Mouse (Mus musculus) kidney, adult 9 months (tissue): ENCODE data around the gene Msi2.

Experiments
- DNase-seq: peaks from one replicate; pipeline ENCODE4 v3.0.0; 2022

Gene Msi2

DNA sequence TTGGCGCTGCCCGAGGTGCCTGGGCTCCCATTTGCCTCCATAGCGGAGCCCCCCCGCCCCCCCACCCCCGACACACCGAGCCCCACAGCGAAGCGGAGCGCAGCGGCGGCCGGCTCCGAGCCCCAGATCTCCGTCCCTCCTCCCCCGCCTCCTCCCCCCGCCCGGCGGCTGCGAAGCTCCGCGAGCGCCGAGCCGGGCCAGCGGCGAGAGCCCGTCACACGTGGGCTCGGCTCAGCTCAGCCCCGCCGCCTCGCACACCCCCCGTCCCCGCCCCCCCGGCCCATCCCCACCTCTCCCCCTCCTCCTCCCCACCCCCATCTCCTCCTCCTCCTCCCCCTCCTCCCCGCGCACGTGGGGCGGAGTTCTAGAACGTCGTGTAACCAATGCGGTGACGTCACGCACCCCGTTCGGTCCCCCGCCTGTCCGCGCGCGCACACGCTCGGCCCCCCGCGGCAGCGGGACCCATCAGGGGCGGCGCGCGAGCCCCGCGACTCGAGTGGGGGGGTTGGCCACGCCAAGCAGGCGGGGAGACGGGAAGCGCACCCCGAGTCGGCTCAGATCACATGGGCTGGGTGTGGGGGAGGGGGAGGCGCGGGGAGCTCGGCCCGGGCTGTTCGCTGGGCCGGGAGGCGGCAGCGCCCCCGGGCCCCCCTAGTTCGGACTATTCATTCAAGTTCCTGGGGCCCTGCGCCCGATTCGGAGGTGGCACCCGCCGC, at the start of gene Msi2:
TSS of gene Msi2 (minus strand) at position 464 of the 716 bp plus-strand sequence.
- peak; percentile 90 for DNase-seq

DNA sequence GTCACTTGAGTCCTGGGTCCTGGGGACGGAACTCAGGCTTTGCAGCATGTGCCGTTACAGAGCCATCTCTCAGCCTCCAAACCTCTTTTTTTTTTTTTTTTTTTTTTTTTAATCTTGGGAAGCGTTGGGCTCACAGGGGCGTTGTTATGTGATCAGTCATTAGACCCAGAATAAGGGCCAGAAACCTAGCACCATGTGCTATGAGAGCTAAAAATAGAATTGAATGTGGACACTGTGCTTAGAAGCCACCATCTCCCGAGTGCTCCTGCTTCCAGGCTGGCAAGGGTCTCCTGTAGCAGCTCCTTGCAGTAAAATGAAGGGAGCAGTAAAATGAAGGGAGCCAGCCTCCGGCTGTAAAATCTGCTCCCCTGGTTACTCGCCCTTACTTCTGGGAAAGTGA, 47.3 kb upstream of the Msi2 start:
- no peak for DNase-seq

DNA sequence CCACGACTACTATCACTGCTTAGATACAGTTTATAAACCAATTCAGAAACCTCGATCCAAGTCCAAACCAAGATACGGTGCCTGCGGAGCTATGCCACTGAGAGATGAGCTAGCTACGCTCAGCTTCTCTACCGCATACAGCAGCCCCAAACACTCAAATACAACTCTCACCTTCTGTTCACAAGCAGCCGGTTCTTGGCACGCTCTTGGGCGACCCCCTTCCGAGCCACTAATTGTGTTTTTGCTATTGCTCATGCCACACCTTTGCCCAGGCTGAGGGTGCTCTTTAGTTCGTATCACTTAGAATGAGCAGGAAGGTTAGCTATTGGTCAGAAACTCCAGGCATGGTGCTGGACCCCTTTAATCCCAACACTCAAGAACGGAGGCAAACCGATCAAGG, 45.1 kb upstream of the Msi2 start:
- no peak for DNase-seq

DNA sequence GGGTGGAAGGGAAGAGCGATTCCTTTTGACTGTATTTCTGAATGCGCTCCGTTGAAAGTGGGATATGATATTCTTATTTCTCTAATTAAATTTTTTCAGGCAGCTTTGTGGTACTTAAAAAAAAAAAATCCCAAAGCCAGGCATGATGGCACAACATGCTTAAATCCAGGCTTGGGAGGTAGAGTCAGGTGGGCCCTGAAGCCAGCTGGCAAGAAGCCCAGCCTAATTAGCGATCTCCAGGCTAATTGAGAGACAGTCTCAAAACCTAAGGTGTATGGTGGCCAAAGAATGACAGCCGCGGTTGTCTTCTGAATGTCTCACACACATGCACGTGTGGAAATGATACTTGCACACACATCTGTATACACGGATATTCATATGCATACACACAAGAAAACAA, 41.2 kb upstream of the Msi2 start:
- no peak for DNase-seq

DNA sequence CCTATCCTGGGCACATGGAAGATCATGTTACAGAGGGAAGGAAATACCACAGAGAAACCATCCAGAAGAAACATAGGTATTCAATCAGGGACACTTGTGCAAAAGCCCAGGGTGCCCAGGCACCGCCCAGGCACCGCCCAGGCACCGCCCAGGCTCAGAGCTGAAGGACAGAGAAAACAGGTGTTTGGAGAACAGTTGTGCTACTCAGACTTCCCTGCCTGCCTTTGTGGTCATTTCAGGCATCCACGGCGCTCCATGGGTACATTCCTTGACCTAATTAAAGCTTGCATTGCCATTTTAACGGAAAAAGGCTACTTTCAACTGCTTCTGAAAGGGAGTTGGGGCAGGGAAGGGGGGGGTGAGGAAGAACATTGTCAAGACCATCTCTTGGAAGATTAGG, 40.1 kb upstream of the Msi2 start:
- no peak for DNase-seq

DNA sequence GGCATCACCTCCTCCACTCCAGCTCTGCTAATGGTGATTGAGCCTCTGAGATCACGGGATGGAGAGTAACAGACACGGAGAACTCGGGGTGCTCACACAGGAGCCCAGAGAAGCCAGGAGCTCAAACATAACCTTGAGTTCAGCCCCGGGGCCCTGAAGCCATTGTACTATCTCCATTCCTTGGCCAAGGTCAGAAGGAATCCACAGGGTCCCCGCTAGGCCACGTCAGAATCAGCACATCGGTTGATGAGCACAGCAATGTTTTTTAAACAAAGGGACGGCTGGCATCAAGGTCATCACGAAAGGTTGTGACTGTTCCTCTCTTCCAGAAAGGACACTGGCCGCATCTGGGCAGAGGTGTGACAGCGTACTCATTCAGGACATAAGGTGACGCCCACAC, 27.0 kb upstream of the Msi2 start:
- no peak for DNase-seq

DNA sequence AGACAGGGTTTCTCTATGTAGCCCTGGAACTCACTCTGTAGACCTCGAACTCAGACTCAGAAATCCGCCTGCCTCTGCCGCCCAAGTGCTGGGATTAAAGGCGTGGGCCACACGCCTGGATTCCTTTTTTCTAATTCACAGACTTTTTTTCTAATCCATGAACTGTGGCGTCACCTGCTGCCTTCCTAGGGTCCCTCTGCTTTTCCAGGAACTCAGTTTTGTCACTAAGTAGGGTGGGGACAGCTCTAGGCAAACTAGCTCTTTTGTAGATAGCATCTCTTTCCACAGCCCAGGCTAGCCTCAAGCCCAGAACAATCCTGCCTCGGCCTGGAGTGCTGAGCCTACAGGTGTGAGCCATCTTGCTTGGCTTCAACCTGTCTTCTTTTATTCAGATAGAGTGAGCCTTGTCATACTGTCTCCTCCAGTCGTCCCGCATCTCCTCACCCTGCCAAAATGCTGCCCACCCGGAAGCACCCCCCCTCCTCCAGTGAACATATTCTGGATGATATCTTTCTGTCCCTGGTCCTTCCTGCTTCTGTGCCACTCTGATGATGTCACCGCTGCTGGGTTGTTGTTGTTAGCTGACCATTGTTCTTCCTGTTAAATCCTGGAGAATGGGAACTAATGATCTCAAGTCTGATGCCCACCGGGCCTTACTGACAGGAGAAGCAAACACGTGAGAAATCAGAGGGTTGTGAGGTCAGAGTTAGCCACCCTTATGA, 21.4 kb upstream of the Msi2 start:
- no peak for DNase-seq

DNA sequence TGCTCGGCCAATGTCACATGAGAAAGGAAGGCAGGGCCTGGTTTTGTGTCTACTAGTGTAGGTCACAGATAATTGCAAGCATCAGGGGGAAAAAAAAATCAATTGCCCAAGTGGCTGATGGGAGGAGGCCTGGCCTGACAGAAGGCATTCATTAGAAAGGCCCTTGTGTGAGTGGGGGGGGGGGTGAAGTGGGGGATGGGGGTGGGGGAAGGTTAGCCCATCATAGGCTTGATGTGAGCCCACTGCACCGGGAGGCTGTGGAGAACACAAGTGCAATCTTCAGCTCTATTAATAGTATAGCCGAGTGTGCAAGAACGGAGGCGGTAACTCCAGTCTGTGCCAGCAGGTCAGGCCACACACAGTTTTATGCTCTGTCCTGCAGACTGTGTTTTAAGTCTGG, 11.1 kb upstream of the Msi2 start:
- DNase-seq: no peak

DNA sequence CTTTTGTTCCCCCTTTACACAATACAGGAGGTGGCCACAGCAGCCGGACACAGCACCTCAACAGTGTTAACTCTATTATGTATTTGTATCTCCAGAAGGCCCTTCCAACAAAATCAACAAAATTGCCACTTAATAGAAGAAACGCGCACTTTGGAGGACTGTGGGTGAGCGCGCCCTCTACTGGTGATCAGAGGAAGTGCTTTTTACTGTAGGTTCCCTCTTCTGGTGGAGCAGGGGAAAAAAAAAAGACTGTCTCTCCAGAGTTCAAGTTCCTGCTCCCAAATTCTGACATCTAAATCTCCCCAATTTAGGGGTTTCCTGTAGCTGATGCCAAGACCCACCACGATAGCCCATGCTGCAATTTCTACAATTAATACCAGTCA, 10.2 kb upstream of the Msi2 start:
- peak; percentile 77 for DNase-seq

DNA sequence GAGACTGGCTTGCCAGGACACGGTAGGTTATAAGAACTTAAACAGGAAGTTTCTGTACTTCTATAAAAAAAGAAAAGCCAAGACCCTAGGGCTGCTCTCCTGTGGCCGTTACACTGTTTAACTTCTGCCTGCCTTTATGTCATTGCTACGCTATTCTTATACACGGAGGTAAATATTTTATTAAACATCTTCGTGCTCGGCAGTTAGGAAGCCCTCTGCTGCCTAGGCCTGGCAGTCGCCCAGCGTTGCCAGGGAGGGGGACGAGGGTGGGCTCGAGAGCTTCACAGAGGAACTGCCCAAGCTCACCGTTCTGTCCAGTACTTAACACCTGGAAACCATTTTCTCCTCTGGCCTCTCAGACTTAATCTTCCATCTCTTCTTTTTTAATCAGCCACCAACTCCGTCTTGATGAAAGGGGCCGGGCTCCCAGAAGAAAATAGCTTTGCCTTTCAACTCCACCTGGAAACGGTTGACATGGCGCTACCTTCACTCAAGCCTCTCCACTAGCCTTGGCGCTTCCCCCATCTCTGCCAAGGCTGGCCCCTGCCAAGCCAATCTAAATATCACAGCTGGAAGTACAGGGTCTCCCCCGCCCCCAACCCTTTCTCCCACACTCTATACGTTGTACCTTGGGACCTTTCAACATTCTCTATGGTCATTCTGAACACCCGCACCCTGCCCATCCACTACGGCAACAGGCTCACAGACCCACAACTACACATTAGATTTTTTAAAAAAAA, 9.6 kb upstream of the Msi2 start:
- DNase-seq: no peak

DNA sequence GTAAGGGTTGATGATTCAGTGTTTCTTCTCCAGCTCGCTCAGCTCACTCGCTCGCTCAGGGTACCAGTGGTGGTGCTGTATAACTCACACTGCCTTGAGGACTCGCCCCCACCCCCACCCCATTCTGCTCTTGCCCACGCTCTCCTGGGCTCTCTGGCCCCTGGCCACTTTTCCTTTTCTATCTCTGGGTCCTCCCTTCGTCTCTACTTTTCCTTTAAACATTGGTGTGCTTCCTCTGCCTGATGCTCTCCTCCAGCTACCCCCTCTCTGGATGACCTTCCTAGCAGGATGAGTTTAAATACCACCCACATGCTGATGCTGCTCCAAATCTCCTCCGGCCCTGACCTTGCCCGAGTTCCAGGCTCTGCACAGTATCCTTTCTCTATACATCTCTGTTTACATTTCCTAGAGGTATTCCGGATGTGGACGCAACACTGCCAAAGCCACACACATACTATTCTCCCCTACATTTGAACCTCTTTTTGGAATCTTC, 2.9 kb upstream of the Msi2 start:
- DNase-seq: no peak

DNA sequence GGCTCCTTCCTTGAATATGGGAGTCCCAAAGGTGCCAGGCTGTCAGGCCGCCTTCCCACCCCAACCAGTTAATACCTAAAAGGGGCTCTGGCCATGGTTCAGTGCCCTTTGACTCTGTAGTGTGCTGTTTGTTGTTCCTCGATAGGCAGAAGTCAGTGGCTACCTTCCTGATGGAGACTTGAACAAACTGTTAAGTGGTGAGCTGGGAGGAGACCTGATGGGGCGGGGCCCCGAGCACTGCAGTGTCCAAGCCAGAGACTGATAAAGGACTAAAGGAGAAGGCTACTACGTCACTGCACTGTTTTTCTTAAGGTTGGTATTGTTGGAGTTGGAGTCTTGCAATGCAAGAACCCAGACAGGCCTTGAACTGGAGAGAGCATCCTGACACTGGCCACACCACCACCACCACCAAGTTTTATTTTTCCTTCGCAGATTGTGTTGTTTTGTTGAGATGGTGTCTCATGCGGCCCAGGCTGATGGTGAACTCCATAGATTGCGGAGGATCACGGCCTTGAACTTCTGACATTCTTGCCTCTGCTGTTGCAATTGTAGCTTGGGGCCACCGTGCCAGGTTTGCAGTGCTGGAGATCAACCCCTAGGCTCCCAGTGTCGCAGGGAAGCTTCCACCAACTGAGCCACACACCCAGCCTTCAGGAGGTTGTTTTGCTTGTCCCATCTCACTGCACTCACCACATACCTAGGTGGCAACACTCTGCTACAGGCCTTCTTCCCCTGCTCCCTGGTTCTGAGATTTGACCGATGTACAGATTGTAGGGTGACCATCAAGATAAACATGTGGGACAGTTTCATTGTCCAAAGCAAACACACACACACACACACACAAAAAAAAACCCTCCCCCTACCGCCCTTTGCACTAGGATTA, 2.2 kb upstream of the Msi2 start:
- peak; percentile 25 for DNase-seq

DNA sequence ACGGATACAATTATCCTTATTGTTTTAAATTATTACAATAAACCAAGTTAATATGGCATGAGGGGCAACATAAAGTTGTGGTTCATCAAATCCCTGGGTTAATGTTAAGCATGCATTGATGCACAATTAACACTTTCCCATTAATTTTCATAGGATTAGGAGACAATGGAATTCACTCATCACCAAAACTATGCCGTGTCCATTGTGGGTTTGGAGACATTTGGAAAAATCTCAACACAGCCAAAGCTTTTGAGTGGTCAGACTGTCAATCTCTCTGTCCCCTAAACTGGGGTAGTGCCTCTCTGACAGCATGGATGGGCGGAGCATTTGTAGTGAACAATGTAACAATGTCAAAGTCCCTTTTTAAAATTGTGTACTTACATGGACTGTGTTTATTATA, 1.3 kb upstream of the Msi2 start:
- DNase-seq: no peak

DNA sequence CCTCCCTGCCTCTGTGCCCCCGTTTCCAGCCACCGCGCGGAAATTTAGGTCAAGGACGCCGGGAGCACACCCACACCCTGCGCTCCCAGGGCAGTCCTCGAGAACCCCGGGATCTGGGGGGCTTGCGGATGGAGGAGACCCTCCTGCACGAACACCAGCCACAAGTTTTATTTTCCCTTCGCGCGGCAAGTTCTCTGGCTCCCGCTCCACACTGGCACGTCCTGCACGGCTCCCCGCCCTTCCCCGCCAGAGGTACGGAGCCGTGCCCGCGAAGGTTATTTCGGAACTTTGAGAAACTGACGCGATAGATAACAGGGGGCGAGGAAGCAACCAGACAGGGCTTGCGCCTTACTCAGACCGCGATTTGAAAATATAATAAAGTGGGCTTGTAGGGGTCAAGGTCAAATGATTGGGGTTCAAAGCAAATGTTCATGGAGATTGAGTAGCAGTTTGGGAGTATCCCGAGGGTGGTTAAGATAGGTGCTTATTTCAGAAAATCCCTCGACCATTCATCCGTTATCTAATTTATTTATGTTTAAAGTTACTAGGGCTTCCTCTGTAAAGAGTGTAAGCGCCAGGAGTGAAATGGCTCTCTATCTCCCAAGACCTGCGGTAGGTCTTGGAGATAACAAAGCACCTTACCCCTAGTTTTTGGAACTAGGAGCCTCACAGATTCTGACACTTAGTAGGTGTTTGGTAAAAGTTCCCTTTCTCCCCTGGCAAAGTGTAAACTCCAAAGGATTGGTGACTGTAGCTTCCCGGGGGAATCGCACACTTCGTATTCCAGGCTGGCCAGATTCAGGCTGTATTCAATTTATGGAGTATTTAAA, 668 bp upstream of the Msi2 start:
- no peak for DNase-seq

DNA sequence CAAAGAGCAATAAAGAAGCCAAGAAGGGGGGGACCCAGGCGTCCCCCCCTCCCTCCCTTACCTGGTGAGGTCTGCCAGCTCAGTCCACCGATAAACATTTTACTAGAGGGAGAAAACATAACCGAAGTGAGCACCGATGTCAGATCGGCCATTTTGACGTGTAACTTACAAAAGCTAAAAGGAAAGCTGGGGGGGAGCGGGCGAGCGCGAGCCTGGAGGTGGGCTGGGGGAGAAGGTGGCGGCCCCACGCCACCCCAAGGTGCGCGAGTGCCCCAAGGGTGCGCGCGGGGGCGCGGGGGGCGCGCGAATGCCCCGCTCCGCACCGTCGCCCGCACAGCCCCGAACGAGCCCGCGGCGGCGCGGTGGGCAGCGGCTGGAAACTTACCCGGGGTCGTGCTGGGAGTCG, 666 bp downstream of the Msi2 start:
- DNase-seq: no peak

DNA sequence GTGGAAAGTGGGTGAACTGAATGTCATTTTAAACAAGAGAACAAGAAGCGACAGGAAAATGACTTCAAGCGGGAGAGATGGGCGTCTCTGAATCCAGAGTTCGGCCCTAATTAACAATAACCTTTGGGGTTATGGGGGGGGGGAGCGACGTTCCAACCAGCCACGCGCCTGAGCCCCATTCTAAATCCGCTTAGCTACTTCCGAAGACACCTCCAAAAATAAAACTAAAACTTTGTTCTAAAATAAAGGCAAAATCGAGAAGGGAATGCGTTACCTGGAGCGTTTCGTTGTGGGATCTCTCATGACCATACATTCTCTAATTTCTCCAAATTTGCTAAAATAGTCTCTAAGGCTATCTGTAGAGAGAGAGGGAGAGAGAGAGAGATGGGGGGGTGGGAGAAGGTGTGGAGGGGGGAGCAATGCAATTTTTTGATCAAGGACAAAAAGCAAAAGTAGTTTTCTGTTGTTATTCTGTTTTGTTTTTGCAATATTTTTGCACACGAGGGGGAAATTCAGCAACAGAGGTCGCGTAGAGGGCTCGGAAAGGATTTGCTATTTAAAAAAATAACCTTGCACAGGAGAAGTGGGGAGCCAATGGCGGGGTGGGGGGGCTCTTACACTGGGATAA, 1.2 kb downstream of the Msi2 start:
- peak; percentile 35 for DNase-seq

DNA sequence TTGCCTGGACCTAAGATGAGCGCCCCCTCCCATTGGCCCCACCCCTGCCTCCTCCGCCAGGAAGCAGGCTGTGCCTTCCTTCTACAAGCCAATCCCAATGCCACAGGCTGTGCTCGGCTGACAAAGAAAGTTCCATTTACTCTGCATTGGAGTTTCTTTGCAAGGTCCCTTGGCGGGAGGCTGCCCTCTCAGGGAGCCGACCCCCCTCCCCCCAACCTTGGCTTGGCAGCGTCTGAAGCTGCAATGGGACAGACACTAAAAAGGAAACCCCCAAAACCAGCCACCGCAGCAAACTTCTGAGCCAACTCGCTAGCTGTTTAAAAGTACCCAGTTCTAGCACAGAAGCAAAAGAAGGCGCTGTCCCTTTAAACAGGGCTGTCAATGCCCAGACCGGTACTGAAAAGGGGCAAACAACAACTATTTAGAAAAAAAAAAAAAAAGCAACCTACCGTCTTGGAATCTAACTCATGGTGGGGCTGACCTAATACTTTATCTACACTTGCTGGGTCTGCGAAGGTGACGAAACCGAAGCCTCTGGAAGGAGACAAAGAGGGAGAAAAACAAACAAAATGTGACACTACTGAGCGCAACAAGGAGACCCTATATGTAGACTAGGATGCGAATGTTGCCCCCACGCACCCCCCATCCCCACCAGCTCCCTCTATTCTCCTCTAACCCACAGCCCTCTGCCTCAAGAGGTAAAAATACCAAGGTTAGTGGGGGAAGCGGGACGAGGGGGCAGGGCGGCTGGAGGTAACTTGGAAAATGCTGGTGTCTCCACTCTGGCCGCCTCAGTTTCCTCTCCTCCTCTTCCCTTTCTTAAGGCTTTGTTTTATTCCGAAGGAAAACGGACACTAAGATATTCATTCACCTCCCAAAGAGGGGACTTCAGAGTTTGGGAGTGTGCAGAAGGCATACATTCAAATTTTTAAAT, 2.0 kb downstream of the Msi2 start:
- DNase-seq: no peak

DNA sequence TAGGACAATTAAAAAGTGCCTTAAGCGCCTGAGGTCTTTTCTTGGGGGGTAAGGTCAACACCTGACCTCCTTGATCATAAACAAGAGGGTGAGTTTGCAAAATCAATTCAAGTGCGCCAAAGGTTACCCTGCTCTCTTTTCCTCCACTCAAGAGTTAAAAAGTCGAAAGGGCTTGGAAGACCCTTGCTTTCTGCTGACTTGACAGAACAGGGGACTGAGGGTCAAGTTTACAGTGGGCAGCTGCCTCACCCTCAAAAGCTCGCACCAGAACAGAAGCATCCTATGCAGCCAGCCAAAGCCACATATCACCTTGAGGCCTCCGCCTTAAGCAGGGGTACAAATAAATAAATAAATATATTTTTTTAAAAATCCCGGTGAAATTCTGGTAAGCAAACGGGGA, 3.0 kb downstream of the Msi2 start:
- DNase-seq: no peak

DNA sequence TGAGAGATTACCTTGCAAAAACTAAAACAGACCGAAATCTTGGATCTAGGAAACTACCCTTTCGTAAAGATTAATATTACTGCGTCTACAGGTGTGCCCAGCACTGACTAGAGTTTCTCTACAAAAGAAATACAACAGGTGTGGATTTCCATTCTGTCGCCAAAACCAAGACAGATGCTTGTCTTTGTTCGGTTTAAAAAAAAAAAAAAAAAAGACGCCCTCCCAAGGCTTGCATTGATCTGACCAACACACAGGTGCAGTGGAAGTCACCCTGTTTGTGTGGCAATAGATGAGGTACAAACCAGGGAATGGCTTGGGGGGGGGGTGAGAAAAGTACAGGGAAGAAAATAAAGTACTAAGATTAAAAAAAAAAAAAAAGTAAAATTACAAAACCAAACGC, 4.2 kb downstream of the Msi2 start:
- DNase-seq: no peak

DNA sequence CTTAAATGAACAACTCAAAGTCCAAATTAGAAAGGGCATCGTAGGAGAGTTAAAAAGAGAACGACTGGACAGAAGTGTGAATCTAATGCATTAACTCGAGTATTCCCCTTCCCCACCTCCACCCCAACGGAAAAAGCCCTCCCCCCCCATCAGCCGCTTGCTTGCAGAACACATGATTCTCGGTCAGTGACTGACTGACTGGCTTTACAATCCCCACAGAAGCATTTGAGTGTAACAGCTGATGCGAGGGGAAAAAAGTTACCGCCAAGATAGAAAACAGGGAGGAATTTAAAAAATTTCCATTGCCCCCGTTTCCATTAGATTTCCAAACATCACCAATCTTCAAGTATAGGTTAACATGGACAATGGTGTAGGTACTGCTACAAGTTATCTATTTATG, 4.8 kb downstream of the Msi2 start:
- no peak for DNase-seq
